Mouse (Mus musculus): ENCODE data around the gene Fam184b. TPM values are rescaled to one million over a fixed set of nuclear protein-coding genes. Genes with fewer than 3 reads are reported as not detected.

Fam184b gene
- polyA plus RNA-seq, 1 experiment: 6.4 TPM

- Histone ChIP-seq H3K27ac (ENCODE audit: insufficient read depth, low read length) (no peak overlapping the region), H3K4me3 (replicated peaks; ENCODE audit: insufficient read depth, low read depth, low read length) (no peak overlapping the region), H3K4me1 (ENCODE audit: control insufficient read depth, insufficient read depth, low read length) (no peaks in the 10 kb centered on the region), H3K27me3 (ENCODE audit: control insufficient read depth, insufficient read depth, low read length) (no peaks in the 10 kb centered on the region)
- DNase-seq: no peak
- TF ChIP-seq CTCF (IDR thresholded peaks at IDR 0.05; ENCODE audit: borderline replicate concordance, insufficient read depth, low read depth, low read length) (no peak), POLR2A (IDR thresholded peaks at IDR 0.05; ENCODE audit: borderline replicate concordance, insufficient read depth, low read length) (no peak)
- 88% methylated on average over 4 of the region's 4 CpGs for whole genome bisulfite sequencing
Measured at GRCm38 (mm10) chr5:45590094-45590493, 49.3 kb downstream of the Fam184b start.

DNA sequence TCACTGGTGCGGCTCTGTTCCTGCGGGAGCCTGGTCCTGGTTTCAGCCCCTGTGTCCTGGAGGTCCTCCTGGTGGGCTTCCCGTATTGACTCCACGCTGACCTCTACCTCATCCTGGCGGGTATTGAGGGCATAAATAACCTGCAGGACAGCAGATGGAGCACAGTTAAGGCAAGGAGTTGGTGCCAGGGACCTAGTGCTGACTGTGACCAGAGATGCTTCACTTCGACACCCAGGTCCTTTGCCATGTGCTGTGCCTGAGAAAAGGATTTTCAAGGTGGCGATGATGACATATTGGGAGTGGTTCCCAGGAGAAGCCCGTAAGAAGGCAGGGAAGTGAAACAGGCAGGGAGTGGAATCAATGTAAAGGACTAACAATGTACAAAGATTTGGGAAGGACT lies 54.8 kb downstream of the Fam184b start:
- Histone ChIP-seq H3K4me3 (replicated peaks; ENCODE audit: insufficient read depth, low read depth, low read length) (no peak overlapping the region), H3K27me3 (ENCODE audit: control insufficient read depth, insufficient read depth, low read length) (no peaks in the 10 kb centered on the region), H3K27ac (ENCODE audit: insufficient read depth, low read length) (no peak overlapping the region), H3K4me1 (ENCODE audit: control insufficient read depth, insufficient read depth, low read length) (peaks cover 4% of the 10 kb centered on the region)
- TF ChIP-seq POLR2A (IDR thresholded peaks at IDR 0.05; ENCODE audit: borderline replicate concordance, insufficient read depth, low read length): no peak
- no peak for TF ChIP-seq CTCF (IDR thresholded peaks at IDR 0.05; ENCODE audit: borderline replicate concordance, insufficient read depth, low read depth, low read length)
- 35% methylated on average over 8 of the region's 8 CpGs for WGBS
- peak in 1 of 2 experiments; percentile 52 for DNase-seq

GRCm38 (mm10) chr5:45580279-45580678 lies 59.1 kb downstream of the Fam184b start:
- no peak overlapping the region for H3K4me3 ChIP-seq (replicated peaks; ENCODE audit: insufficient read depth, low read depth, low read length)
- DNase-seq: no peak
- H3K27me3 ChIP-seq (ENCODE audit: control insufficient read depth, insufficient read depth, low read length): no peaks in the 10 kb centered on the region
- H3K27ac ChIP-seq (ENCODE audit: insufficient read depth, low read length): no peak overlapping the region
- 88% methylated on average over 10 of the region's 10 CpGs for WGBS
- peaks cover 9% of the 10 kb centered on the region for H3K4me1 ChIP-seq (ENCODE audit: control insufficient read depth, insufficient read depth, low read length)
- TF ChIP-seq POLR2A (IDR thresholded peaks at IDR 0.05; ENCODE audit: borderline replicate concordance, insufficient read depth, low read length) (no peak), CTCF (IDR thresholded peaks at IDR 0.05; ENCODE audit: borderline replicate concordance, insufficient read depth, low read depth, low read length) (no peak)

- Histone ChIP-seq H3K27ac (ENCODE audit: insufficient read depth, low read length) (no peak overlapping the region), H3K4me1 (ENCODE audit: control insufficient read depth, insufficient read depth, low read length) (peaks cover 5% of the 10 kb centered on the region; the same call in 1 of the 2 replicates), H3K4me3 (replicated peaks; ENCODE audit: insufficient read depth, low read depth, low read length) (no peak overlapping the region), H3K27me3 (ENCODE audit: control insufficient read depth, insufficient read depth, low read length) (no peaks in the 10 kb centered on the region)
- no peak for TF ChIP-seq CTCF (IDR thresholded peaks at IDR 0.05; ENCODE audit: borderline replicate concordance, insufficient read depth, low read depth, low read length)
- TF ChIP-seq POLR2A (IDR thresholded peaks at IDR 0.05; ENCODE audit: borderline replicate concordance, insufficient read depth, low read length): no peak
- WGBS: 73% methylated on average over 1 of the region's 1 CpGs
- no peak for DNase-seq
Measured at GRCm38 (mm10) chr5:45577376-45577775, 62.0 kb downstream of the Fam184b start.

DNA sequence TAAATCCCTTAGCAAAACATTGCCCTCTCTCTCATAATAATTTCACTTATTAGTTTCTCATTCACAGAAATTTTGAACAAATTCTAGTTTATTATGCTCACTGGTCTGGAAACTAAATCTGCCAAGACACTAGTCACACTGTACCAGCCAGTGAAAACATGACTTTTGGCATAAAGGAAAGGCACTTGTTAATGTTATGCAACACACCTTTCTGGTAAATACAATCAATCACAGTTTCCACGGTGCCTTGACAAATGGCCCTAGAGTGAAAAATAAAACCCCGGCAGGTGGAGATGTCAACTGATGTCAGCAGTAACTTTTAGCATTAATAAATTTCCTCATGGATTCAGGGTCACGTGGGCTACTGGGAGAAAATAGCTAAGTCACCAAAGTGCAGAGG lies 62.7 kb downstream of the Fam184b start:
- 84% methylated on average over 3 of the region's 3 CpGs for WGBS
- Histone ChIP-seq H3K4me3 (replicated peaks; ENCODE audit: insufficient read depth, low read depth, low read length) (no peak overlapping the region), H3K27me3 (ENCODE audit: control insufficient read depth, insufficient read depth, low read length) (no peaks in the 10 kb centered on the region), H3K4me1 (ENCODE audit: control insufficient read depth, insufficient read depth, low read length) (peaks cover 5% of the 10 kb centered on the region; the same call in 1 of the 2 replicates), H3K27ac (ENCODE audit: insufficient read depth, low read length) (no peak overlapping the region)
- no peak for TF ChIP-seq CTCF (IDR thresholded peaks at IDR 0.05; ENCODE audit: borderline replicate concordance, insufficient read depth, low read depth, low read length)
- no peak for TF ChIP-seq POLR2A (IDR thresholded peaks at IDR 0.05; ENCODE audit: borderline replicate concordance, insufficient read depth, low read length)
- DNase-seq: no peak

DNA sequence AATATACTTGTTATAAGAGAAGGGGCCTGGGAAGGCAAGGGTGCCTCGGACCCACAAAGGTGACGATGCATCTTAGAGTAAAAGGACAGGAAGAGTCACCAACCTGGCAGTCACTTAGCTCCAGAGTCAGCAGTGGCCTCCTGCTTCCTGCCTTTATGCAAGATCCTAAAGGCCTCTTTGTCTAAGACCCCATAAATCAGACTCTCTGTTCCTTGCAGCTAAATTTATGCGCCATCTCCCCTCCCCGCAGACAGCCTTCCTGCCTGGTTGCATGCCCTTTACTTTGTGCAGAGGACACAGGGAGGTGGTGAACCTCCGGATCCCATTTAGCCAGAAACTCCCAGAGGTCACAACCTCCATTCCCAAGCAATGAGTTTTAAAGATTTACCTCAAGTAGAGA lies 66.6 kb downstream of the Fam184b start:
- TF ChIP-seq CTCF (IDR thresholded peaks at IDR 0.05; ENCODE audit: borderline replicate concordance, insufficient read depth, low read depth, low read length): no peak
- TF ChIP-seq POLR2A (IDR thresholded peaks at IDR 0.05; ENCODE audit: borderline replicate concordance, insufficient read depth, low read length): no peak
- H3K27ac ChIP-seq (ENCODE audit: insufficient read depth, low read length): no peak overlapping the region
- no peaks in the 10 kb centered on the region for H3K27me3 ChIP-seq (ENCODE audit: control insufficient read depth, insufficient read depth, low read length)
- no peak for DNase-seq
- no peaks in the 10 kb centered on the region for H3K4me1 ChIP-seq (ENCODE audit: control insufficient read depth, insufficient read depth, low read length)
- 56% methylated on average over 5 of the region's 5 CpGs for WGBS
- H3K4me3 ChIP-seq (replicated peaks; ENCODE audit: insufficient read depth, low read depth, low read length): no peak overlapping the region

DNA sequence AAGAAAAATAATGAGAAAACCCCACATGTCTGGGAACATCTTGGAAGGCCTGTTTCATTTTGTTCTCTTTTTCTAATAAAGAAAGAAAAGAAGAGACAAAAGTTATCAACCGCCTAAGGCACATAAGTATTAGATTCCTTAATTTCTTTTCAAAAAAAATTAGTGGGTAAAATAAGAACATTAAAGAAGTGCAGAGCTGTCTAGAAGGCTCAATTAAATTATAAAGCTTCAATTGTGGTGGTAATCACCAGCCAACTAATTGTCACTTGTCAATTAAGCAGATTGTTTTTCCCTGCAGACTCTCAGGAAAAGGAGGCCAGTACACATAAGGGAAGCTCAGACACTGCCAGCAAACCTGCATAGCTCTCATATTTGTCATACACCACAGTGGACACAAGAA lies 73.6 kb downstream of the Fam184b start:
- TF ChIP-seq CTCF (IDR thresholded peaks at IDR 0.05; ENCODE audit: borderline replicate concordance, insufficient read depth, low read depth, low read length) (no peak), POLR2A (IDR thresholded peaks at IDR 0.05; ENCODE audit: borderline replicate concordance, insufficient read depth, low read length) (no peak)
- no peak for DNase-seq
- WGBS: 98% methylated on average over 1 of the region's 1 CpGs

DNA sequence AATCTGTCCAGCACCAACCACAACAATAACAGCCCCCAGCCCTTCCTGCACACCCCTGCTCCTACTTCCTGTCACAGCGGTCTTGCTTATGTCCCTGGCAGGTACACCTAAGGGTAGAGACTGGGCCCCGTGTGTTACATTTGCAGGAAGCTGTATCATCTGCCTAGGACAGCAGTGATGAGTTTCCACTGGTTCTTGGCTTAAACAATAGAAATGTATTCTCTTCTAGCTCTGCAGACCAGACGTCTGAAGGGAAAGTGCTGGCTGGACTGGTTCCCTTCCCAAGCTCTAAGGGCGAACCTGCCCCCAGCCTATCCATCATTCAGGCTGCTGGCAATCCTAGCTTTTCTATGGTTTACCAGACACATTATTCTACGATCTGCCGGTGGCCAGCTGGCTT lies 75.4 kb downstream of the Fam184b start:
- H3K27me3 ChIP-seq (ENCODE audit: control insufficient read depth, insufficient read depth, low read length): no peaks in the 10 kb centered on the region
- peaks cover 3% of the 10 kb centered on the region for H3K4me1 ChIP-seq (ENCODE audit: control insufficient read depth, insufficient read depth, low read length)
- no peak overlapping the region for H3K4me3 ChIP-seq (replicated peaks; ENCODE audit: insufficient read depth, low read depth, low read length)
- no peak for TF ChIP-seq POLR2A (IDR thresholded peaks at IDR 0.05; ENCODE audit: borderline replicate concordance, insufficient read depth, low read length)
- TF ChIP-seq CTCF (IDR thresholded peaks at IDR 0.05; ENCODE audit: borderline replicate concordance, insufficient read depth, low read depth, low read length): no peak
- WGBS: 44% methylated on average over 6 of the region's 6 CpGs
- no peak for DNase-seq
- no peak overlapping the region for H3K27ac ChIP-seq (ENCODE audit: insufficient read depth, low read length)

More for the DNA sequence above, 73.6 kb downstream of the Fam184b start:
- no peaks in the 10 kb centered on the region for H3K4me1 ChIP-seq (ENCODE audit: control insufficient read depth, insufficient read depth, low read length)
- no peak overlapping the region for H3K27ac ChIP-seq (ENCODE audit: insufficient read depth, low read length)
- no peaks in the 10 kb centered on the region for H3K27me3 ChIP-seq (ENCODE audit: control insufficient read depth, insufficient read depth, low read length)
- no peak overlapping the region for H3K4me3 ChIP-seq (replicated peaks; ENCODE audit: insufficient read depth, low read depth, low read length)
